Mouse (Mus musculus): ENCODE measurements around the gene Kif1b. TPM values are rescaled to one million over a fixed set of nuclear protein-coding genes. Genes with fewer than 3 reads are reported as not detected.

The Kif1b gene
- total and polyA plus RNA-seq, 2 experiments from 2014 or later = 215 to 425 TPM

DNA sequence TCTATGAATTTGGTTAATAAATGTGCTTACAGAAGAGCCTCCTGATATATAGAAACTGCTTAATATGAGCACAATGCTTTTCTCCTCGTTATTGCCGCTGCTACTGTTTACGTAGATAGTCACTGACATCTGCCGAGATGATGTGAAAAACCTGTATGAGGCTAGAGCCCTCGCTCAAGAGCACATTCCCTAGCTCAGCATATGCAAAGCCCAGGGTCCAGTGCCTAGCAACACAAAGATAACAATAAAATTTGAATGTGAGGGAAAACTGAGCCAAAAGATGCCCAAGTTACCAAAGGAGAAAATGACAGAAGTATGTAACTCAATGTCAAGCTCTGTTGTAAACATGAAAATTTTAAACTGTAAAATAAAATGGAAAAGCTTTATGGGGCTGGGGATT is 4.0 kb downstream of the Kif1b start:
- H3K9me3 ChIP-seq (ENCODE audit: low read length) = no peaks in the 10 kb centered on the region
- no peak overlapping the region for H3K27ac ChIP-seq (ENCODE audit: low read depth, low read length)
- no peak for TF ChIP-seq CTCF (IDR thresholded peaks at IDR 0.05)
- H3K4me1 ChIP-seq (ENCODE audit: insufficient read depth, low read length) = peaks cover 30% of the 10 kb centered on the region
- WGBS = 29% methylated on average over 5 of the region's 5 CpGs
- no peaks in the 10 kb centered on the region for H3K27me3 ChIP-seq (ENCODE audit: insufficient read depth, low read length)
- H3K4me3 ChIP-seq (ENCODE audit: low read depth, low read length) = peak overlapping the region; percentile 17; the same call in 1 of the 2 replicates
- no peak for DNase-seq (ENCODE audit: low spot score)
- 0 out of 2 replicates have a peak overlapping the region, but pooled peaks have one; percentile 29 for H3K9ac ChIP-seq (replicated peaks; ENCODE audit: low read length, poor library complexity, severe bottlenecking)
- H3K36me3 ChIP-seq (ENCODE audit: insufficient read depth, low read length) = no peaks in the 10 kb centered on the region
- peak overlapping the region; percentile 37 for H3K4me2 ChIP-seq (ENCODE audit: low read depth, low read length, poor library complexity, severe bottlenecking)
- no peak for ATAC-seq (ENCODE audit: low FRiP score)

DNA sequence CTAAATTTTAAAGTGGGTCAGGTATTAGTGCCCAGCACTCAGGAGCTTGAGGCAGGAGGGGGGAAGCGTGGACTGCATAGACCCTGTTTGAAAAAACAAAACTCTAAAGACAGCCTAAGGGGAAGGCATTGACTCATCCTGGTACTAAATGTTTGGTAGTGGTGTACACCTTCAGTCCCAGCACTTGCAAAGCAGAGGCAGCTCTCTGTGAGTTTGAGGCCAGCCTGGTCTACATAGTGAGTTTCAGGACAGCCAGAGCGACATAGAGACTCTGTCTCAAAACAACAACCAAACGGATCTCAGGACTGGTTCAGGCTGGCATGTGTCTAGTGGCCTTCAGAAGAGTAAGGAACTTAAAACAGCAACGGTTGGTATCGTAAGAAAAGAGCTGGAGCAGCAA is 4.7 kb downstream of the Kif1b start:
- Histone ChIP-seq H3K27ac (ENCODE audit: low read depth, low read length) (no peak overlapping the region), H3K4me2 (ENCODE audit: low read depth, low read length, poor library complexity, severe bottlenecking) (0 out of 2 replicates have a peak overlapping the region, but pooled peaks have one; percentile 12), H3K27me3 (ENCODE audit: insufficient read depth, low read length) (no peaks in the 10 kb centered on the region), H3K4me3 (ENCODE audit: low read depth, low read length) (0 out of 2 replicates have a peak overlapping the region, but pooled peaks have one; percentile 17), H3K9me3 (ENCODE audit: low read length) (no peaks in the 10 kb centered on the region), H3K4me1 (ENCODE audit: insufficient read depth, low read length) (peaks cover 28% of the 10 kb centered on the region), H3K9ac (replicated peaks; ENCODE audit: low read length, poor library complexity, severe bottlenecking) (no peak overlapping the region), H3K36me3 (ENCODE audit: insufficient read depth, low read length) (no peaks in the 10 kb centered on the region)
- ATAC-seq (ENCODE audit: low FRiP score) (no peak), DNase-seq (ENCODE audit: low spot score) (no peak)
- 58% methylated on average over 5 of the region's 5 CpGs for WGBS
- TF ChIP-seq CTCF (IDR thresholded peaks at IDR 0.05) = no peak

DNA sequence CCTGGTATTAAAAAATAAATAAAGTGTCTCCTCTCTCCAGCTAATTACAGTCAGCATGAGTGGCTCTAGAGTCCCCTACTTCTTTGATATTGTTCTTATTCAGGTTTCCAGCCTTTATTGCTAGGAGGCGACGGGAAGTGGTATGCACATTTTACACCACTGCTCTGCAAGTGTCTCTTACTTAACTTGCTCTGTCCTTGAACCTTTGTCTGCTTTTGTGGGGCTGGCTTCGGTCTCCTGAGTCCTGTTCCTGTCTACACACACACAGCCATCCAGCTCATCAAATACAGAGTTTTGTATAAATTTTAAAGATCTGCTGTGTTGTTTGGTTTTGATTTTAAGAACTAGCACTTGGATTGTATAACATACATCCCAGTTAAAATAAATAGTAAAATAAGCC is 5.4 kb downstream of the Kif1b start:
- no peak for ATAC-seq (ENCODE audit: low FRiP score)
- Histone ChIP-seq H3K27me3 (ENCODE audit: insufficient read depth, low read length) (no peaks in the 10 kb centered on the region), H3K36me3 (ENCODE audit: insufficient read depth, low read length) (no peaks in the 10 kb centered on the region), H3K4me1 (ENCODE audit: insufficient read depth, low read length) (peaks cover 28% of the 10 kb centered on the region), H3K27ac (ENCODE audit: low read depth, low read length) (no peak overlapping the region), H3K4me2 (ENCODE audit: low read depth, low read length, poor library complexity, severe bottlenecking) (0 out of 2 replicates have a peak overlapping the region, but pooled peaks have one; percentile 16), H3K9me3 (ENCODE audit: low read length) (no peaks in the 10 kb centered on the region), H3K9ac (replicated peaks; ENCODE audit: low read length, poor library complexity, severe bottlenecking) (no peak overlapping the region), H3K4me3 (ENCODE audit: low read depth, low read length) (no peak overlapping the region)
- WGBS = 43% methylated on average over 3 of the region's 3 CpGs
- TF ChIP-seq CTCF (IDR thresholded peaks at IDR 0.05) = no peak
- DNase-seq (ENCODE audit: low spot score) = no peak

DNA sequence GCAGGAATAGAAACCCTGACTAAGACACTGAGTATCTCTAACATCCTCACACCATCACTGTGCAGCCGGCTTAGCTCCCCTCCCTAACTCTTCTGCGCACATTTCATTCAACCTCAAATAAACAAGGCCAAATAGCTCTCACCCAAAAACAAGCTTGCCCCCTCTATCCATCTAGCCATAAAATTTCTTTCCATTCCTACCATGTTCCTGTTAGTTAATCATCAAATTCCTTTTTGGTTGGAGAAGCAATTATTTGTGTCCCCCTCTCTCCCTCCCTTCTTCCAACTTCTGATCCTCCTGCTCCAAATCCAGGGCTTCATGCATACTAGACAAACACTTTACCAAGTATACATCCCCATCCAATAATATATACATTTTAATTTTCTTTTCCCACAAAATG is 11.0 kb downstream of the Kif1b start:
- no peak for ATAC-seq (ENCODE audit: low FRiP score)
- Histone ChIP-seq H3K27me3 (ENCODE audit: insufficient read depth, low read length) (no peaks in the 10 kb centered on the region), H3K27ac (ENCODE audit: low read depth, low read length) (no peak overlapping the region), H3K4me3 (ENCODE audit: low read depth, low read length) (no peak overlapping the region), H3K4me2 (ENCODE audit: low read depth, low read length, poor library complexity, severe bottlenecking) (no peak overlapping the region), H3K9me3 (ENCODE audit: low read length) (no peaks in the 10 kb centered on the region), H3K36me3 (ENCODE audit: insufficient read depth, low read length) (no peaks in the 10 kb centered on the region), H3K4me1 (ENCODE audit: insufficient read depth, low read length) (peaks cover 5% of the 10 kb centered on the region; the same call in 1 of the 2 replicates), H3K9ac (replicated peaks; ENCODE audit: low read length, poor library complexity, severe bottlenecking) (no peak overlapping the region)
- 81% methylated on average over 2 of the region's 2 CpGs for WGBS
- no peak for DNase-seq (ENCODE audit: low spot score)
- TF ChIP-seq CTCF (IDR thresholded peaks at IDR 0.05) = no peak

DNA sequence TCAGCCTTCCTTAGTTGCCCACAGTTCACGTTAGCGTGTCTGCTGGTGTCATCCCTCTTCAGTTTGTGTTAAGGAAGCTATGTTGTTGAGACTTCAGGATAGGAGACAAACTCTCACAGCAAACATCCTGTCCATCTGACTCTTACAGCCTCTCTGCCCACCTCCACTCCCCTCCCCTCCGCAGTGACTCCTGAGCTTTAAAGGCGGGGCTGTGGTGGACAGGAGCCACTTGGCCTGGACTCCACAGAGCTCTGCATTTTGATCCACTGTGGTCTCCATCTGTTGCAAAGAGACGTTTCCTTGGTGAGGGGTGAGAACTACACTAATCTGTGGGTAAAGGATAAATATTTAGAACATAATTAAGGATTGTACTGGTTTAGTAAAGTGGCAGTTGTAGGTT is 14.5 kb downstream of the Kif1b start:
- Histone ChIP-seq H3K27ac (ENCODE audit: low read depth, low read length) (no peak overlapping the region), H3K27me3 (ENCODE audit: insufficient read depth, low read length) (no peaks in the 10 kb centered on the region), H3K4me1 (ENCODE audit: insufficient read depth, low read length) (peaks cover 3% of the 10 kb centered on the region; the same call in 1 of the 2 replicates), H3K4me2 (ENCODE audit: low read depth, low read length, poor library complexity, severe bottlenecking) (no peak overlapping the region), H3K36me3 (ENCODE audit: insufficient read depth, low read length) (peaks cover 11% of the 10 kb centered on the region; the same call in 1 of the 2 replicates), H3K9ac (replicated peaks; ENCODE audit: low read length, poor library complexity, severe bottlenecking) (no peak overlapping the region), H3K4me3 (ENCODE audit: low read depth, low read length) (no peak overlapping the region), H3K9me3 (ENCODE audit: low read length) (no peaks in the 10 kb centered on the region)
- no peak for ATAC-seq (ENCODE audit: low FRiP score)
- WGBS = 76% methylated on average over 5 of the region's 5 CpGs
- no peak for DNase-seq (ENCODE audit: low spot score)
- no peak for TF ChIP-seq CTCF (IDR thresholded peaks at IDR 0.05)

DNA sequence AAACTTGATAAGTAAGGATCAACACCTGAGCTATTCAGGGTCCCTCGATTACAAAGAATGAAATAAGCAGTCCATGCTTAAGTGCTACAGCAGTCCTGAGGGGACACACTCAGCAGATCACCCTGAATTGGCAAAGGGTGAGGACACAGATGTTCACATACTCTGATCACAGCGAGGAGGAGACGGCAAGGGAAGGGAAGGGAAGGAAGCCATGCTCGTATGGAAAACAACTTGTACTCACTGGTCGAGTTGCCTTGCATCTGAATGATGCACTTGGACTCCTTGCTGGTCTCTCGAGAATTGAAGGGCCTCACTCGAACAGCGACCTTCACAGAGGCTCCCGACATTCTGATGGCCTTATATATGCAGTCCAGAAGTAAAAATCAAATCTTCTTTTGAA is 16.4 kb downstream of the Kif1b start:
- ATAC-seq (ENCODE audit: low FRiP score) = no peak
- Histone ChIP-seq H3K4me2 (ENCODE audit: low read depth, low read length, poor library complexity, severe bottlenecking) (no peak overlapping the region), H3K4me1 (ENCODE audit: insufficient read depth, low read length) (peaks cover 3% of the 10 kb centered on the region; the same call in 1 of the 2 replicates), H3K36me3 (ENCODE audit: insufficient read depth, low read length) (peaks cover 11% of the 10 kb centered on the region; the same call in 1 of the 2 replicates), H3K27ac (ENCODE audit: low read depth, low read length) (no peak overlapping the region), H3K9ac (replicated peaks; ENCODE audit: low read length, poor library complexity, severe bottlenecking) (no peak overlapping the region), H3K9me3 (ENCODE audit: low read length) (no peaks in the 10 kb centered on the region), H3K27me3 (ENCODE audit: insufficient read depth, low read length) (no peaks in the 10 kb centered on the region), H3K4me3 (ENCODE audit: low read depth, low read length) (no peak overlapping the region)
- TF ChIP-seq CTCF (IDR thresholded peaks at IDR 0.05) = no peak
- no peak for DNase-seq (ENCODE audit: low spot score)
- 79% methylated on average over 9 of the region's 9 CpGs for WGBS

Measured in midbrain, postnatal 0 days (tissue).